Mouse (Mus musculus) gastrocnemius, adult 2 months (tissue): Measurements from ENCODE around the gene Bcar3. TPM values are rescaled to one million over a fixed set of nuclear protein-coding genes. Genes with fewer than 3 reads are reported as not detected.

Experiments used
- DNase-seq: peaks from one replicate; pipeline ENCODE4 v3.0.0; 2022
- H3K27ac ChIP-seq: fragments of 200-600 bp; 2 replicates; pipeline ENCODE4 v1.8.1; 2022; ENCODE audit warnings: mild to moderate bottlenecking
- H3K4me3 ChIP-seq: fragments of 200-600 bp; 2 replicates; pipeline ENCODE4 v1.8.1; 2022; ENCODE audit warnings: mild to moderate bottlenecking, moderate library complexity
- CTCF ChIP-seq: fragments of 200-600 bp; IDR thresholded peaks from 2 replicates; pipeline ENCODE4 v1.8.1; 2022; ENCODE audit warnings: antibody characterized with exemption, mild to moderate bottlenecking, moderate library complexity
- intact Hi-C: fragments of 180-260 bp; cut with DNase I; formaldehyde crosslinking; loops from one replicate; pipeline ENCODE4 v1.15.1; 2025
- microRNA-seq: library from miRNA; unstranded; fragments of <30 nt; microRNA quantifications from one replicate; pipeline ENCODE4 v1.2.0, GENCODE M21; 2021
- total RNA-seq, 2 experiments: library from RNA; stranded (reverse); gene quantifications; 2 replicates each; pipeline ENCODE4 v1.2.3; 2021

Gene Bcar3
- total RNA-seq, 2 experiments from 2014 or later = 4.9 to 5.2 TPM

DNA sequence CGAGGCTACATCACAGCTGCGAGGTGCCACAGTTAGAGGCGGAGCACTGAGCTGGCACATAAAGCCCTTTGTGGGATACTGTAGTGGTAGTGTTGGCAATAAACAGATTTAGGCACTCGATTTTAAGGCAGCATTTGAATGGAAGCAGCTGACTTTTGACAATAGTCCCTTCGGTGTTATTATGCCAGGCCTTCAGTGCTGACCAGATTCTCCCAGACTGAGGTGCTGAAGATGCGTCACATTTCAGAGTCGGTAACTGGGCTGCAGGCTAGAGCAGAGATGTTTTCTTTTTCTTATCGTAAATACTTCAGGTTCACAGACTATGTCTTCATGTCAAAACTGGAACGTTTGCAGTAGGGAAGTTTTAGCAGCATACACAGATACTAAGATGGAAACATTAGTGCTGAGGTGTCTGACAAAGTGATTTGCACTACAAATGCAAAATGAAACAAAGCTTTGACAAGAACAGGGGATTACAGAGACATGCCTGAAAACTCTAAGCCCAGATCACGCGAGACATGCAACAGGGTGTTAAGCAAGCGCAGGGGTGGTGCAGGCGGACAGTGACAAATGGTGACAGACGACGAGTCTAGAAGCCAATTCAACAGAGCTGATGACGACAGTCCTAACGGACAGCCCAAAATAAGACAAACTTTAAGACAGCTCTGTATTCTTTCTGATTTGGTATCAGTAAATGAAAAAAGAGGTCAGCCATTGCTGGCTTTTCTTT is 246.2 kb downstream of the Bcar3 start:
- DNase-seq = no peak
- H3K4me3 ChIP-seq = no peak overlapping the region
- no peak overlapping the region for H3K27ac ChIP-seq
- intact Hi-C loops = no loop called here
- TF ChIP-seq CTCF = no peak

DNA sequence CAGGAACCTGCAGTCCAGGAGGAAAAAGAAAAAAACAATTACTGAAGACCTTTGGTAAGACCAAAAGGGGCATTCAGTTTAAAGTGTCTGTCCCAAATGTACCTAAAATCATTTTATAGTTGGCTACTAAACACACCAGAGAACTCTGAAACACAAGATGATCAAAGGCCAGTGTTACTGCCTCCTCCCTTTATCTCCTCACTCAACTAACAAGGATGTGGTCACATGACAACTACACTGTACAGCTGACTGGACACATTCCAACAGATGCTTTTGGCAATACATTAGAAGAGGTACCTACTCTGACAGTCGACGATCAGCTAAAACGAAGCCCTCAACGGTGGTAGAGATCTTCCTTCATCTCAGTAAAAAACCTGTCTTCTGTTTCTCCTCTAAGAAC is 247.0 kb downstream of the Bcar3 start:
- DNase-seq = no peak
- TF ChIP-seq CTCF = no peak
- intact Hi-C loops = no loop called here
- Histone ChIP-seq H3K27ac (no peak overlapping the region), H3K4me3 (no peak overlapping the region)

DNA sequence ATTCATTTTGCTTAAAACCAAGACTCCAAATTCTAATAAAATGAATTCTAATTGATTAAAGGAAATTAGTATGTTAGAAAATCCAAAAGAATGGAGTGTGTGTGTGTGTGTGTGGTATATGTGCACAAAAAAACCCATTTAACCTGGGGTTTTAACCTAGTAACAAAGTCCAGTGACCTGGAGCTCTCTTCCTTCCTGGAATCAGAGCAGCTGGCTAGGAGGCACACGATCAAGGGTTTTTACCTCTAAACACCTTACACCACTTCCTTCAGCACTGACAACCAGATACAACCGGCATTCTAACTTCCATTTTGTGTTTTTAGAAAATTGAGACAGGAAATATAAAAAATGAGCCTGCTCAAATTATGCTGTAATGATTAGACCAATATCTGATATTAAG is 251.4 kb downstream of the Bcar3 start:
- DNase-seq = no peak
- no peak overlapping the region for H3K27ac ChIP-seq
- TF ChIP-seq CTCF = no peak
- intact Hi-C loops = no loop called here
- no peak overlapping the region for H3K4me3 ChIP-seq

DNA sequence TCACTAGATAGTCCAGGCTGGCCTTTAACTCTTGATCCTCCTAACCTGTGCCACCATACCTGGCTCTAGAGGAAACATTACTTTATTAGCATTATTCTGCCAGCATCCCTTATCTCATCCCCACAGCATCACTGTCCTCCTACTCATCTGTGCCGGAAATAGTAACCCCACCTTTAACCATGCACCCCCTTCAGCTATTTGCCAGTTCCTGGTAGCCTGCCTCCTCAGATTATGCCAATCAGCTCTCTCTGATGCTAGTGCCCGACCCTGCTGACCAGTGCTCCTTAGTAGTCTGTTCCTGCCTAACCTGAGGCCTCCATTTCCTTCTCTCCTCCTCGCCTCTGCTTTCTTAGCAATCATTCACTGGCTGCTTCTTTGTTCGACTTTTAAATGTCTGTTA is 253.5 kb downstream of the Bcar3 start:
- intact Hi-C loops = no loop called here

DNA sequence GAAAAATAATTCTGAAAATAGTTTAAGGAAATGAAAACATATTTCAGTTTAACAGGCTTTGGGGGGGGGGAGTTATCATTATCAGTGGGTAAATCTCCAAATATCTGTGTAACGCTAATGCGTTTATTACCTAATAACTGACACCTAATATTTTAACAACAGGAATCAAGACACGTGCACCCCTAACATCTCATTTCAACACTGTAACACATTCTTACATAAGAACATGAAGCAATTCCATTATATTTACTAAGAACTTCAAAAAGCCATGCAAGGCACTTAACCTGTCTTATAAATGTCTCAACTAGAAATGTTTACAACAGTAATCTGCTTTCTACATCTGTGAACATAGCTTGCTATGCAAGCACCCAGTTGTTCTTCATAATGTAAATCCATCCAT is 257.2 kb downstream of the Bcar3 start:
- no peak overlapping the region for H3K27ac ChIP-seq
- no peak for TF ChIP-seq CTCF
- no peak for DNase-seq
- intact Hi-C loops = no loop called here
- H3K4me3 ChIP-seq = no peak overlapping the region

More for the DNA sequence above, 253.5 kb downstream of the Bcar3 start:
- Histone ChIP-seq H3K27ac (no peak overlapping the region), H3K4me3 (no peak overlapping the region)
- no peak for TF ChIP-seq CTCF
- DNase-seq = no peak

DNA sequence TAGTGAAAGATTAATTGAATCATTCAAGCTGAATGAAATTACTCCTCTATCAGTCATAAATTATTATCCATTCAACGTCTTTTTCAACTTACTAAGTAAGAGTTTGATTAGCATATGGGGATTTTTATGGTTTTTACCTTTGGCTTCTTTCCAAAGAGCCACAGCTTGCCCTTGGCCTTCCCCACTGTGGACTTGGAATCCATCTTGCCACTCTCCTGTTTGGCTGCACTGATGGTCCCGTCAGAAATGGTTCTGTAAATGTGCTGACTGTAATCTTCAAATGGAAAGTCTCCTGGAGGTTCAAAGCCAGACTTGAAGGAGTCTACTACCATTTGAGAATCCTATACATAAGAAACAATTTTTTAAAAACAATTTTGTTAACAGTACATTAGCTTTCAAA is 263.8 kb downstream of the Bcar3 start:
- intact Hi-C loops = no loop called here
- no peak overlapping the region for H3K4me3 ChIP-seq
- H3K27ac ChIP-seq = no peak overlapping the region
- TF ChIP-seq CTCF = no peak
- no peak for DNase-seq

DNA sequence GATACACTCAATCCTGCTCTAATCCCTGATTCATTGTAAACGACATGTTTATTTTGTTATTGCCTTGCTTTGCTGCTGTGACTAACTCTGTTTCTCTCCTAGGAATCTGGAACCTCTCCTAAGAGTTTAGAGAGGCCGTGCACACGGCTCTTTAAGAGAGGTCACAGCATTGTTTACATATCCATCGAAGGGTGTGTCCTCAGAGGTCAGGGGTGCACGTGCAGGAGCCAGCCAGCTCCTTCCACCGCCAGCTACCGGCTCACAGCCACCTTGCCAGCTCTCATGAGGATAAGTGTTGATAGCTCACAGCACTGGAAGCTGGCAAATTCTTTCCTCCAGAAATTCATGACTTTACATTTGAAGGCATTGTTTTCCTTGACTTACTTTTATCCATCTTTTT is 271.3 kb downstream of the Bcar3 start:
- intact Hi-C loops = no loop called here
- DNase-seq = no peak
- no peak overlapping the region for H3K4me3 ChIP-seq
- no peak for TF ChIP-seq CTCF
- no peak overlapping the region for H3K27ac ChIP-seq

DNA sequence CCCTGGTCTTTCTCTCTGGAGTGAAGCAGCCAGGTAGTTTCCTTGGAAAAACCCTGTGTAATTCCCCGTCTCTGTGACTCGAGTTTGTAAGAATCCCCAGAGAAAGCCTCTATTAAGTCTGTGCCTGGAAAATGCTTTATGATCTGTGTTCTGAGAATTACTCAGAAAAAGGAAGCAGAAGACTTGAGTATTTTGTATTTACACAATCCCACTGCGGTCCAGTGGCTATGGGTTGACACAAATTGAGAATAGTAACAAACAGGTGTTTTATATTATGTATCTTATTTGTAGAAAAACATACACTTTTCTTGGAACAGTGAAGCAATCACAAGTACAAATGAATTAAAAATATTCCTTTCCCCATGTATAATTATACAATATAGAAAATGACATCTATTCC is 272.2 kb downstream of the Bcar3 start:
- intact Hi-C loops = no loop called here
- H3K4me3 ChIP-seq = no peak overlapping the region
- H3K27ac ChIP-seq = no peak overlapping the region
- TF ChIP-seq CTCF = no peak
- no peak for DNase-seq

DNA sequence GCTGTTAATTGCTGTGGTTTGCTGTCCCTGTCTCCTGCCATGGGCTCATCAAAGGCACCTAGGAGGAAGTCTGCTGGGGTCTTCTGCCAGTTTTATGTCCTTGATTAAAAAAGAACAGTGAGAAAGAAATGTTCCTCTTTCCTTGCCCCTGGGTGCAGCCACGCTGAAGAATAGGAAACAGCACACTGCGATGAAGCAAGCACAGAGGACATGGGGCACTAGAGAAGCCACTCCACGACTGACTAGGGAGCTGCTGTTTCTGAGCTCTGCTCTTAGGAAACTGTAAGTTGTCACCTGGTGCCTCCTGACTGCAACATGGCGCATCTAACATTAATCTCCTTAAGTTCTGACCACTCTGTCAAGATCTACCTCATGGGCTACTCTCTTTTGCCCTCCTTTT is 272.6 kb downstream of the Bcar3 start:
- TF ChIP-seq CTCF = no peak
- H3K4me3 ChIP-seq = no peak overlapping the region
- no peak overlapping the region for H3K27ac ChIP-seq
- intact Hi-C loops = no loop called here
- no peak for DNase-seq

DNA sequence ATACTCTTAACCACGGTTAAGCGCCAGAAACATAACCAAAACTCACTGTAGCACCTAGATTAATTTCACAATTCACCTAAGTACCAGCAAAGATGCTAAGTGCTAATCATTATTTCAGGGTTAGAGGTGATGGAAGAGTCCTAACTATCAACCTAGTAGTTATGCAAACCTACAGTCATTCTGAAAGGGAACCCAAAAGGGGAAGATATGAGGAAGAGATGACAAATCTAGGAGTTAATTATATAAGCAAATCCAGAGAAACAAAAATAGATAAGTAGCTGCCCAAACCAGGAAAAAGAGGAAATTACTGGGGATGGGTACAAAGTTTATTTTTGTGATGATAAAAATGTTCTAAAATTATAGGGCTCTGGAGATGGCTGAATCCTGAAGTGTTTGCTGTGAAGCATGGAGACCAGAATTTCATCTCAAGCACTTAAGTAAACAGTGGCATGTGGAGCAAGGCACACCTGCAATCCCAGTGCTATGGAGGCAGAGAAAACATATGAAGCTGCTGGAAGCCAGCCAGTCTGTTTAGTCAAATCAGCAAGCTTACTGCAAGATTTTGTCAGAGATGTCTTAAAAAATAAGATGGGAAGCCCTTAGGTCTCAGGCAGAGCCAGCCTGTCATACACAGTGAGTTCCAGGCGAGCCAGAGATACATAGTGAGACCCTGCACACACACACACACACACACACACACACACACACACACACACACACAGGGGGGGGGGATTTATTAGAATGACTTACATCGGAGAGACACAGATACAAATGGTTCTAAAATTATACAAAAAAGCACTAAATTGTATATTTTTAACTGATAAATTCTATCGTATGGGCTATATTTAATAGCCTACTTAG is 279.7 kb downstream of the Bcar3 start:
- H3K27ac ChIP-seq = no peak overlapping the region
- H3K4me3 ChIP-seq = no peak overlapping the region
- no peak for TF ChIP-seq CTCF
- intact Hi-C loops = no loop called here
- DNase-seq = no peak

DNA sequence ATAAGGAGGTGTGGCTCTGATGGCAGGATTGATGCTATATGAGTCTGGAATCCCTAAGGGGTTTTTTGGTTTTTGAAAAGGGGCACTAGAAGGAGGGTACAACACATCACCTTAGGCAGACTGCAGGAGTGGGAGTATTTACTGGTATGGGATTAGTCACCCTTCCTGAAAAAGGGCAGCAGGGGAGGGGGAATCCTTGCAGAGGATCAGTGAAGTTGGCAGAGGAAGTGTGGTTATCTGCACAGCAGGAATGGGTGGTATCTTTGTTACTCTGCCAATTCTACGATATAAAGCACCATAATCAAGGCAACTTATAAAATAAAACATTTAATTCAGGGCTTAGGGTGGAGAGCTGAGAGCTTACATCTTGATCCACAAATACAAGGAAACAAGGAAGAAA is 281.0 kb downstream of the Bcar3 start:
- no peak overlapping the region for H3K27ac ChIP-seq
- intact Hi-C loops = no loop called here
- TF ChIP-seq CTCF = no peak
- DNase-seq = no peak
- H3K4me3 ChIP-seq = no peak overlapping the region

DNA sequence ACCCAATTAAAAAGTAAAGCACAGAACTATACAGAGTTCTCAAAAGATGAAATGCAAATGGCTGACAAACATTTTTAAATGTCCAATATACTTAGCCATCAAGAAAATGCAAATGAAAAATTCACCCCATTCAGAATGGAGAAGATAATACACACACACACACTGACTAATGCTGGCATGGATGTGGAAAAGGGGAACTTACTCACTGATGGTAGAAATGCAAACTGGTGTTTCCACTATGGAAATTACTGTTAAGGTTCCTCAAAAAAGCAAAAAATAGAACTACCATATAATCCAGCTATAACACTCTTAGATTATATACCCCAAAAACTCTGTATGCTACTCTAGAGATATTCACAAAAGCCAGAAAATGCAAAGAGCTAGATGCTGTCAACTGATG is 283.4 kb downstream of the Bcar3 start:
- TF ChIP-seq CTCF = no peak
- intact Hi-C loops = no loop called here

More for the DNA sequence above, 283.4 kb downstream of the Bcar3 start:
- no peak overlapping the region for H3K27ac ChIP-seq
- H3K4me3 ChIP-seq = no peak overlapping the region
- no peak for DNase-seq

Small RNA genes within 50 kb of the gene (microRNA-seq; reads per million reads assigned to microRNA genes)
- gene Mir760 (5.8 reads per million), gene Mir7657 (not detected)

Other genes with a start within 250 kb of the Bcar3 start
- gene Abca4, start 249.7 kb upstream of the Bcar3 start, total RNA-seq = under 1 TPM; 0.79 to 0.95 TPM
- gene Gclm, start 48.6 kb upstream of the Bcar3 start, total RNA-seq = 10 to 100 TPM; 34.3 to 48.7 TPM
- gene Dnttip2, start 19.7 kb upstream of the Bcar3 start, total RNA-seq = 10 to 100 TPM; 24.9 to 33.9 TPM